Mouse (Mus musculus) CH12.LX (cell line): ENCODE measurements at regions not wholly inside any gene's neighbourhood (a gene's known extent, or its start where the extent isn't known, plus 50 kb on each side); places are given as distances from the start of the nearest gene placed in this dataset.
A peak's percentile ranks its signal among the peaks of the same experiment; 100 is the strongest.

Experiments used
- DNase-seq: peaks from one replicate; pipeline ENCODE4 v3.0.0-alpha.2; 2013; ENCODE audit errors: extremely low read depth
- H3K27ac ChIP-seq: 2 replicates; pipeline ENCODE4 v1.5.1; 2012; ENCODE audit warnings: low read depth, mild to moderate bottlenecking, control low read depth, moderate library complexity; ENCODE audit not compliant: insufficient read depth
- H3K27me3 ChIP-seq: replicated peaks from 2 replicates; pipeline ENCODE3; 2012; ENCODE audit warnings: inconsistent platforms
- H3K36me3 ChIP-seq, 2 experiments: replicated peaks in 1 of 2; 2 replicates each; pipeline versions ENCODE3 to v1.6.1; 2012; ENCODE audit warnings: inconsistent platforms in 1 of 2, low read length in 1 of 2, mild to moderate bottlenecking in 1 of 2, mixed read lengths in 1 of 2, moderate library complexity in 1 of 2; ENCODE audit not compliant: control insufficient read depth in 1 of 2, insufficient read depth in 1 of 2
- H3K4me1 ChIP-seq, 2 experiments: 2 replicates each; pipeline ENCODE4 v1.6.1; 2012; ENCODE audit warnings: inconsistent platforms in 1 of 2, moderate library complexity in 1 of 2; ENCODE audit not compliant: insufficient read depth in 2 of 2, control insufficient read depth in 1 of 2
- H3K4me2 ChIP-seq: 2 replicates; pipeline ENCODE4 v1.6.1; 2012; ENCODE audit warnings: low read depth, mild to moderate bottlenecking, control low read depth; ENCODE audit not compliant: poor library complexity, insufficient read depth, severe bottlenecking
- H3K4me3 ChIP-seq, 3 experiments: fragments of 150-350 bp in 1 of 3; sonication (generic) in 1 of 3; replicated peaks in 1 of 3; 2 replicates each; pipeline versions ENCODE3 to v1.5.1; 2011 to 2012; ENCODE audit warnings: low read depth in 2 of 3, low read length in 2 of 3, mild to moderate bottlenecking in 2 of 3, moderate library complexity in 2 of 3, control low read depth in 1 of 3, improper control_type of control experiment in 1 of 3, inconsistent platforms in 1 of 3, mixed read lengths in 1 of 3; ENCODE audit not compliant: poor library complexity in 1 of 3
- H3K79me2 ChIP-seq: replicated peaks from 2 replicates; pipeline ENCODE4 v1.6.1; 2012; ENCODE audit warnings: mild to moderate bottlenecking, moderate library complexity; ENCODE audit not compliant: control insufficient read depth, poor library complexity, insufficient read depth, severe bottlenecking; ENCODE audit errors: extremely low read depth
- H3K9ac ChIP-seq: 2 replicates; pipeline ENCODE4 v1.6.1; 2012; ENCODE audit warnings: low read depth, mild to moderate bottlenecking, control low read depth, moderate library complexity; ENCODE audit not compliant: insufficient read depth
- H3K9me3 ChIP-seq: replicated peaks from 2 replicates; pipeline ENCODE3; 2012; ENCODE audit warnings: low read length, inconsistent platforms, mixed read lengths
- CHD1 ChIP-seq: IDR thresholded peaks from 2 replicates; pipeline ENCODE4 v1.6.1; 2012; ENCODE audit warnings: low read depth, low read length, improper control_type of control experiment, inconsistent platforms
- CTCF ChIP-seq, 2 experiments: IDR thresholded peaks in 1 of 2; conservative IDR thresholded peaks in 1 of 2; 2 replicates each; pipeline ENCODE4 v1.5.1; 2011 to 2012; ENCODE audit warnings: low read depth in 2 of 2, low read length in 2 of 2, improper control_type of control experiment in 1 of 2, inconsistent platforms in 1 of 2, mild to moderate bottlenecking in 1 of 2, moderate library complexity in 1 of 2
- ELF1 ChIP-seq: IDR thresholded peaks from 2 replicates; pipeline ENCODE4 v1.6.1; 2014; ENCODE audit warnings: low read depth, mild to moderate bottlenecking, inconsistent platforms, low read length, improper control_type of control experiment
- EP300 ChIP-seq: IDR thresholded peaks from 2 replicates; pipeline ENCODE4 v1.6.1; 2011; ENCODE audit warnings: low read length, improper control_type of control experiment
- ETS1 ChIP-seq: conservative IDR thresholded peaks from 2 replicates; pipeline ENCODE4 v1.6.1; 2012; ENCODE audit warnings: low read depth, mild to moderate bottlenecking, inconsistent platforms, low read length, improper control_type of control experiment, moderate library complexity
- HCFC1 ChIP-seq: IDR thresholded peaks from 2 replicates; pipeline ENCODE4 v1.6.1; 2012; ENCODE audit warnings: low read depth, mild to moderate bottlenecking, inconsistent platforms, low read length, improper control_type of control experiment
- JUN ChIP-seq: IDR thresholded peaks from 2 replicates; pipeline ENCODE4 v1.6.1; 2011; ENCODE audit warnings: low read depth, mild to moderate bottlenecking, low read length, improper control_type of control experiment, moderate library complexity; ENCODE audit not compliant: insufficient read depth
- JUND ChIP-seq: conservative IDR thresholded peaks from 2 replicates; pipeline ENCODE4 v1.6.1; 2011; ENCODE audit warnings: low read depth, low read length, improper control_type of control experiment
- KAT2A ChIP-seq: IDR thresholded peaks from 2 replicates; pipeline ENCODE4 v1.6.1; 2012; ENCODE audit warnings: low read length, improper control_type of control experiment, inconsistent platforms; ENCODE audit not compliant: insufficient replicate concordance
- MAX ChIP-seq: IDR thresholded peaks from 2 replicates; pipeline ENCODE4 v1.6.1; 2011; ENCODE audit warnings: low read length, improper control_type of control experiment
- MEF2A ChIP-seq: IDR thresholded peaks from 2 replicates; pipeline ENCODE4 v1.6.1; 2014; ENCODE audit warnings: low read depth, mild to moderate bottlenecking, inconsistent platforms, low read length, improper control_type of control experiment, borderline replicate concordance
- MYC ChIP-seq: IDR thresholded peaks from 2 replicates; pipeline ENCODE4 v1.6.1; 2011; ENCODE audit warnings: low read depth, mild to moderate bottlenecking, improper control_type of control experiment, low read length
- NELFE ChIP-seq: IDR thresholded peaks from 2 replicates; pipeline ENCODE4 v1.6.1; 2011; ENCODE audit warnings: low read depth, low read length, improper control_type of control experiment
- NRF1 ChIP-seq: IDR thresholded peaks from 2 replicates; pipeline ENCODE4 v1.6.1; 2014; ENCODE audit warnings: low read depth, mild to moderate bottlenecking, inconsistent platforms, low read length, improper control_type of control experiment, moderate library complexity
- RAD21 ChIP-seq: IDR thresholded peaks from 2 replicates; pipeline ENCODE4 v1.6.1; 2011; ENCODE audit warnings: low read depth, mild to moderate bottlenecking, low read length, improper control_type of control experiment, moderate library complexity
- RCOR1 ChIP-seq: conservative IDR thresholded peaks from 2 replicates; pipeline ENCODE4 v1.6.1; 2012; ENCODE audit warnings: low read depth, mild to moderate bottlenecking, inconsistent platforms, low read length, improper control_type of control experiment
- SIN3A ChIP-seq: IDR thresholded peaks from 2 replicates; pipeline ENCODE4 v1.6.1; 2012; ENCODE audit warnings: low read length, improper control_type of control experiment, inconsistent platforms
- SMC3 ChIP-seq: IDR thresholded peaks from 2 replicates; pipeline ENCODE4 v1.6.1; 2011; ENCODE audit warnings: low read depth, low read length, improper control_type of control experiment
- TCF12 ChIP-seq: IDR thresholded peaks from 2 replicates; pipeline ENCODE4 v1.6.1; 2014; ENCODE audit warnings: low read depth, mild to moderate bottlenecking, inconsistent platforms, low read length, improper control_type of control experiment
- USF1 ChIP-seq: IDR thresholded peaks from 2 replicates; pipeline ENCODE4 v1.6.1; 2014; ENCODE audit warnings: low read depth, mild to moderate bottlenecking, inconsistent platforms, low read length, improper control_type of control experiment
- ZC3H11A ChIP-seq: IDR thresholded peaks from 2 replicates; pipeline ENCODE4 v1.6.1; 2012; ENCODE audit warnings: low read depth, mild to moderate bottlenecking, inconsistent platforms, low read length, improper control_type of control experiment
- ZKSCAN1 ChIP-seq: IDR thresholded peaks from 2 replicates; pipeline ENCODE4 v1.6.1; 2012; ENCODE audit warnings: low read depth, inconsistent platforms, low read length, improper control_type of control experiment, borderline replicate concordance
- ZNF384 ChIP-seq: IDR thresholded peaks from 2 replicates; pipeline ENCODE4 v1.6.1; 2012; ENCODE audit warnings: low read depth, low read length, improper control_type of control experiment, inconsistent platforms
- dilution Hi-C: fragments of 300-500 bp; cut with MboI; formaldehyde crosslinking; loops from 2 replicates; pipeline ENCODE4 v1.14.3; 2020; ENCODE audit warnings: low sequenced_read_pairs; ENCODE audit not compliant: extremely low pct_unique_long_range_greater_than_20kb, extremely low pct_ligation_motif_present
- in situ Hi-C: fragments of 300-500 bp; cut with MboI; formaldehyde crosslinking; loops from 3 replicates; pipeline ENCODE4 v1.14.3; 2019; ENCODE audit warnings: low sequenced_read_pairs, low pct_ligation_motif_present, low pct_unique_long_range_greater_than_20kb, mixed read lengths

GRCm38 (mm10) chr10:19517093-19517492 lies 74.7 kb upstream of the Ifngr1 start:
- TF ChIP-seq MYC, result no peak
- TF ChIP-seq RAD21, result no peak
- TF ChIP-seq TCF12, result no peak
- no peak for TF ChIP-seq ETS1
- TF ChIP-seq JUN, result no peak
- TF ChIP-seq MAX, result no peak
- TF ChIP-seq HCFC1, result no peak
- TF ChIP-seq MEF2A, result no peak
- TF ChIP-seq CHD1, result no peak
- TF ChIP-seq ELF1, result no peak
- TF ChIP-seq SIN3A, result no peak
- TF ChIP-seq ZKSCAN1, result no peak
- no peak for TF ChIP-seq EP300
- TF ChIP-seq JUND, result no peak
- no peak for TF ChIP-seq ZNF384
- no peak for TF ChIP-seq RCOR1
- no peak for TF ChIP-seq USF1
- TF ChIP-seq NRF1, result no peak
- Histone ChIP-seq H3K4me3 (no peak overlapping the region), H3K4me1 (no peaks in the 10 kb centered on the region), H3K4me2 (no peak overlapping the region), H3K27ac (no peak overlapping the region), H3K9ac (no peak overlapping the region), H3K27me3 (no peaks in the 10 kb centered on the region), H3K79me2 (no peaks in the 10 kb centered on the region), H3K9me3 (peaks cover 2% of the 10 kb centered on the region), H3K36me3 (no peaks in the 10 kb centered on the region)
- no peak for DNase-seq
- dilution Hi-C loops (no loop called here), in situ Hi-C loops (no loop called here)

GRCm38 (mm10) chr10:19518763-19519162 lies 73.0 kb upstream of the Ifngr1 start:
- Histone ChIP-seq H3K79me2 (no peaks in the 10 kb centered on the region), H3K36me3 (no peaks in the 10 kb centered on the region), H3K4me3 (no peak overlapping the region), H3K9ac (no peak overlapping the region), H3K9me3 (peaks cover 2% of the 10 kb centered on the region), H3K27me3 (no peaks in the 10 kb centered on the region), H3K4me1 (no peaks in the 10 kb centered on the region), H3K27ac (no peak overlapping the region), H3K4me2 (no peak overlapping the region)
- in situ Hi-C loops (no loop called here), dilution Hi-C loops (no loop called here)
- DNase-seq, result peak; percentile 56
- TF ChIP-seq RAD21 (peak; percentile 100), KAT2A (no peak), CTCF (conservative IDR thresholded peaks at IDR 0.05 in 1 of 2, IDR thresholded peaks at IDR 0.05 in 1 of 2; ENCODE audit: low read depth in 2 of 2, low read length in 2 of 2) (peak; percentile 48 to 93; a peak in 3 of 4 replicates), NELFE (no peak), SMC3 (peak; percentile 99), MEF2A (no peak), ZC3H11A (peak; percentile 95)
